Mouse (Mus musculus): Measurements from ENCODE around the gene Adarb2. TPM values are rescaled to one million over a fixed set of nuclear protein-coding genes. Genes with fewer than 3 reads are reported as not detected.

Adarb2 gene
- total RNA-seq (2014; fragmentation: Nextera tagmentation), result not detected in 2 replicates
- not detected in 2 replicates for total RNA-seq (2017)

GRCm38 (mm10) chr13:8202681-8203476, at the start of gene Adarb2:
Adarb2 (plus strand) TSS chr13:8202866.
- ATAC-seq (replicated peaks; ENCODE audit: low FRiP score, low TSS enrichment, poor library complexity, severe bottlenecking), result no peak

DNA sequence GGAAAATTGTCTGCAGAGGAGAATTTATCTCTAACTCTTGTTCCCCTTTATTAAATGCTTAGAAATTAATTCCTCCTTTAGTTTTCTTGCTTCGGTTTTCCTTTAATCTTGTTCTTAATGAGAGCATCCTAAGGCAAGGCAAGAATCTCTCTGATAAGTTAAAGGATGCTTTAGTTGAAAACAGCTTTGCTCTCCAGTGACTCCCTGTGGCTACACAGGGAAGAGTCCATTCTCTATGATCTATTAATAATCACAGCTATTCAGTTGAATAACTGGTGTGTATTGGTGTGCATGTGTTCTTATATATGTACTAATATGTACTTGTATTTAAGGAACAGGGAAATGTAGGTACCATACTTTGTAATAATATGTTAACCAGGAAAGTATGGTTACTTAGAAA, 28.9 kb upstream of the Adarb2 start:
- no peak for ATAC-seq (replicated peaks; ENCODE audit: low FRiP score, low TSS enrichment, poor library complexity, severe bottlenecking)

DNA sequence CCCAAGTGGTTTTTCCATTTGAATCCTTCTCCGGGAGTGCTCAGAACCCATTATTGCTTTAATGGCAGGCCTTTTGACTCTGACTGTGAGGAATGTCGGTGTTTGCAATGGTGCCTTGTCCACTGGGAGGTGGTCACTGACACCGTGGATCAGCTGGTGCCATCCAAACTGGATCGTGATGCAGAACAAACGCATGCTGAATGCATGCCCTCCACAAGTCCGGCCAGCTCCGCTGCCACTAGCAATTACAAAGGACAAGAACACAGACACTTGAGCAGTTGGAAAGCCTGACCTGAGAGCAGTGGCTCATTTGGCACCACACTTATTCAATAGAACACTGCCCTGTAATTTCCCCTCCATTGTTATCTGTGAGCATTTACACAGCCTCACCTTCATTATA, 10.7 kb upstream of the Adarb2 start:
- ATAC-seq (replicated peaks; ENCODE audit: low FRiP score, low TSS enrichment, poor library complexity, severe bottlenecking), result no peak

- ATAC-seq (replicated peaks; ENCODE audit: low FRiP score, low TSS enrichment, poor library complexity, severe bottlenecking), result no peak
Observed at GRCm38 (mm10) chr13:8199186-8199880, 3.3 kb upstream of the Adarb2 start.

- ATAC-seq (replicated peaks; ENCODE audit: low FRiP score, low TSS enrichment, poor library complexity, severe bottlenecking), result no peak
Observed at GRCm38 (mm10) chr13:8203477-8203813, 779 bp downstream of the Adarb2 start.

GRCm38 (mm10) chr13:8207337-8207736, 4.7 kb downstream of the Adarb2 start:
- ATAC-seq (replicated peaks; ENCODE audit: low FRiP score, low TSS enrichment, poor library complexity, severe bottlenecking), result no peak

DNA sequence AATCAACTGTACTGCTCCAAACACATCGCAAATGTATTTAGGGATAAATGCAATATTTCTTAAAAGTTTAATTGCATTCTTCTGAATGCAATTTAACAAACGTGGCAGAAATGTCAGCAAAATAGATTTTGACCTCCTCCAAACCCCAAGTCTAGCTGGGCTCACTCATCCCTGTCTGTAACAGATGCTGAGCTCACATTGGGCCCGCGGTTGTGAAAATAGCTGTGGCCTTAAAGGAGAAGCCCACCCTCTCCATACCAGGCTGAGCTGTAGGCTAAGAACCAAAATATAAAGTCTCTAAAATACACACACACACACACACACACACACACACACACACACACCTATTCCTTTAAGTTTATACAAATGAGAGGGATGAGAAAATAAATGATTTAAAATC, 8.1 kb downstream of the Adarb2 start:
- ATAC-seq (replicated peaks; ENCODE audit: low FRiP score, low TSS enrichment, poor library complexity, severe bottlenecking), result no peak

DNA sequence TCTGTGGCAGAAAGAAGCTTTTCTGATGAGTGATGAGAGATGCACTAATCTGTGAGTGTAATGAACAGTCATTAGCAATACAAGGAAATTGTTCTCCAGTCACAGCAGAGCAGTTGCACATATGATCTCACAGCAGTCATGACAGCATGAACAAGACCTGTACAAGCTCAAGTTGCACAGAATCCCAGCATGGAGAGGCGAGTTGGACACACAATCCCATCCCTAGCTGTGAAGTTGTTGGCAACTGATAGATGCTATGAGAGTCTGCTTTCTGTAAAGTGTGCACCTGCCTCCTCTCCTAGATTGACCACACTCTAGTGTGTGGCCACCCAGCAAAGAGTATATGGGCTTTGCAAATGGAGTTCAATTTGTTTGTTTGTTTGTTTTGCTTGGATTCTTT, 36.2 kb downstream of the Adarb2 start:
- ATAC-seq (replicated peaks; ENCODE audit: low FRiP score, low TSS enrichment, poor library complexity, severe bottlenecking), result no peak

DNA sequence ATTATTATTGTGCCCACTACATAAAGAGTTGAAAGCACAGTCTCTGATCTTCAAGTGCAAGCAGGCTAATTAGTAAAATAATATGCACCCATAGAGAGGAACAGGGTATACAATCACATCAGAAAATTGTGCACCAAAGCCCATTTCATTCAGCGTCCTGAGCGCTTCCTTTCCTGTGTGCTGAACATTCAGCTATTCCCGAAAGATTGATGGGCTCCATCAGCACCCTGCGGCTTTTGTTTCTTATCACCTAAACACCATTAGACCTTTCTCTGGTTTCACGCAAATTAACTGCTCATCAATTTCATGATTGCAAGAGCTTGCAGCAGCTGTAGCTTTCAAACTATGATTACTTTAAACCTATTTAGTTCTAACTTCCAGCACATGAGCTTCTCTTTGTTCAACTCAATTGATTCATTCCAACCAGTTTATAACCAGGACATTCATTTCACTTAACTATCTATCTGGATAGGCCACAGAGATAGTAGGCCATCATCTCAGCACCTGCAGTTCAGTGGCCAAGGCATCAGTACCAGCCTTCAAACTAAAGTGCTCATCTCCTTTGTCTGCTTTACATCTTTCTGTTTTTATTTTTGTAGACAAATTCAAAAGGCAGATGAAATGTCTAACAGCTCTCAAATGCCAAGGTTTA, 45.5 kb downstream of the Adarb2 start:
- no peak for ATAC-seq (replicated peaks; ENCODE audit: low FRiP score, low TSS enrichment, poor library complexity, severe bottlenecking)

DNA sequence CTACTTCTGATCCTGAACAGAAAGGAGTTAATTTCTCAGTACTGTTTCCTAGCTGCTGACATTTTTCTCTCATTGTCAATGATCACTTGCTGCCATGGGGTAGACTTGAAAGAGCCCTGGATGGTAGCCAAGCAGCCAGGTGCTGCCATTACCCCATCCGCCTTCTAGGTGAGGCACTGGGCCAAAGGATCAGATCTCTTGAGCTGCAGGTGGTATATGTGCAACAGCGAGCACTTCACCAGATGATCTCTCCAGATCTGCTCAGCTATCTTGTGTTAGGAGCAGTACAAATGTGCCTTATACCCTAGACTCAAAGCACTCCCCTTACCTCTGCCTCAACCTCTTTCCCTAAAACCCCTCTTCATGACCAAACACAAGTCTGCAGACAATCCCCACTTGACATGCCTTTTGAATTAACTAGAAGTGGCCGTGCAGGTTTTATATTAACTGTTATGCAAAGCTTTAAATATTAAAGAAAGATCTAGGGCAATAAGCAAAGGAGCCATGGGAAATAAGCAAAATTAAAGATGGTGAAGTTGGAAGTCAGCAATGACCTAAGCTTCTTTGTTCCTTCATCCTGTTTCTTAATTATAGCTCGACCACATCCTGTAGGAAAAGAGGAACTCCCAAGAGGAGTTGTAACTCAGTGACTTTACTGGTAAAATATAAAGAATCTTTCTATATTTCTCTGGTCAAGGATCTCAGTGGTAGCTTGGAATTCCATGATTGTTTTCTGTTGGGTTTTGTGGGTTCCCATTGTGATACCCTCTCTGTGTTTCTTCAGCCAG, 69.7 kb downstream of the Adarb2 start:
- no peak for ATAC-seq (replicated peaks; ENCODE audit: low FRiP score, low TSS enrichment, poor library complexity, severe bottlenecking)

DNA sequence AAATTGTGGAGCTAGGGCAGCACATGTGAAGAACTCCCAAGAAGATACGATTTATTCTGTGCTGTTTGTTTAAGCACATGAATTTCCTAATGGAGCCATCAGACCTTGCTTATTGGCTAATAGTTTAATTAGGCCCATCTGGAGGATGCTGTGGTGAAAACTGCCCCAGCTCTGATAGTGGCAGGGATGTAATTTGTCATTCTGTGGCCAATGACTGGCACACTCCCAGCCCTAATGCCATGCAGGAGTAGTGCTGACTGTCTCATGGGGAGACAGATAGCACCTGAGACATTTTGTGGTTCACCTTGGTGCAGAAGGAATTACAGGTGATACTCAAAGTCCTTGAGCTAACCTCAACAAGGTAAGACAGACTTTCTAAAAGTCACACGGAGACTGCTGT, 80.5 kb downstream of the Adarb2 start:
- ATAC-seq (replicated peaks; ENCODE audit: low FRiP score, low TSS enrichment, poor library complexity, severe bottlenecking), result no peak

GRCm38 (mm10) chr13:8316347-8317141, 113.9 kb downstream of the Adarb2 start:
- ATAC-seq (replicated peaks; ENCODE audit: low FRiP score, low TSS enrichment, poor library complexity, severe bottlenecking), result no peak

GRCm38 (mm10) chr13:8333589-8334455, 131.2 kb downstream of the Adarb2 start:
- ATAC-seq (replicated peaks; ENCODE audit: low FRiP score, low TSS enrichment, poor library complexity, severe bottlenecking), result no peak

DNA sequence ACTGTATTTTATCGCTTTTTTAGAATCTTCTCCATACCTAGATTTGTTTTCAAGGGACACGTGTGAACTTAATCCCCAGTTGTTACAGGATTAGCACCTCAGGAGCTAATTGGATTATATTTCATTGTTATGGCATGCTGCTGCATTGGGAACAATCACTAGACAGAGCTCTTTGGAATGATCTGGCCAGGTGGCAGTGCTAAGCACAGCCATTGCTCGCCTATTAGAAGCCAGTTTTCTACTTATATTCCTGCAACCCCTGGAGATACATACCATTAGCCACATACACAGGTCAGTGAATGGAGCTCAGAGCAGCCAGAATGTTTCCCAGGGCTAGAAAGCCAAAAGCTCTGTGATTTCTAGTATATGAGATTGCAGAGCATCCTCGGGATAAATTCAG, 131.9 kb downstream of the Adarb2 start:
- no peak for ATAC-seq (replicated peaks; ENCODE audit: low FRiP score, low TSS enrichment, poor library complexity, severe bottlenecking)

- no peak for ATAC-seq (replicated peaks; ENCODE audit: low FRiP score, low TSS enrichment, poor library complexity, severe bottlenecking)
Observed at GRCm38 (mm10) chr13:8341086-8341807, 138.6 kb downstream of the Adarb2 start.

DNA sequence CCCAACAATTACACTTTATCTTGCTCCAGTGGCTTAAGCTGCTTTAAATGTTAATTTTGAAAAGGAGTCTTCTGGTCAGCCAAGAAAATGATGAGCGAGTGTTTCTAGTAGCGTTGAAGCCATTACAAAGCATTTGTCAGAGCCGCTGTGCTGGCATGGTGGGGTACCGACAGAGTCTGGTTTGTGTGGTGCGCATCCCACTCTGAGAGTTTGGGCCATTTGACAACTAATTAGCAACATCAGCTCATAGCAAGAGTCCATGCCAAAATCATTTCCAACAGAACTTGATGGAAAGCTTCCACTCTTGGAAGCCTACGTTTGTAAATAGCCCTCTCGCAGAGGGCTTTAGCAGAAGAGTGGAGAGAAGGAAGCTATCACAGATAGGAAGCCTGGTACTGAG, 144.5 kb downstream of the Adarb2 start:
- no peak for ATAC-seq (replicated peaks; ENCODE audit: low FRiP score, low TSS enrichment, poor library complexity, severe bottlenecking)

DNA sequence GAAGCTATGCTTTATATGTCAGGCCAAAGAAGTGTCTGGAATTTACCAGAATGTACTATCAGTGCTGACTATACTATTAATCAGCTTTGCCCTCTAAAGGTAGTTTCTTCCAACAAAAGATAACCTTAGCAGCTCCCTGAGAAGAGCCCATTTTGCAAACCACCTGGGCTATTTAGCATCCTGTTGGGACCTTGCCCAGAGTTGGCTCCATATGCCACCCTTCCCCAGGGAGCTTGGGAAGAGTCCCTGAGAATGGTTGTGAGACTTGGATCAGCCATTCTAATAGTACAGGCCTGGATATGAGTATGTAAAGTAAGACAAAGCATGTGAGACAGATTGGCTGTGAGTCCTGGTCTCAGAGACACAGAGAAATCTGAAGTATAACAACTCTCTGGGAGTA, 149.7 kb downstream of the Adarb2 start:
- ATAC-seq (replicated peaks; ENCODE audit: low FRiP score, low TSS enrichment, poor library complexity, severe bottlenecking), result no peak

DNA sequence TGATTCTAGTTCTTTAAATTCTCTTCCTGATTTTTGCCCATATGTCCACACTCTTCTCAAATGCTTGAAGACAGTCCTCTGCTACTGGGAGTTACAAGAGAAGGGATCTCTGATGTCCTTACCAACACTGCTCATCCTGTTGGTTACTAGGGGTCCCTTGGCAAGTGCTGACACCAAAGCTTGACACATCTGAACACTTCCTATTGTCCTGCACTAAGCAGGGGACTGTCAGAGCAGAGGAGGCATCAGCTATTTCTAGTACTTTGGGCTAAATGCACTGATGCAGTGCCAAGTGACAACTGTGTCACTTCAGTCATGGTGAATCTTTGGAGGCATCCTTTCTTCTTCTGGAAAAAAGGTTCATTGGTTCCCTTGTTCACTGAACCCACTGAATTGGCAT, 150.3 kb downstream of the Adarb2 start:
- ATAC-seq (replicated peaks; ENCODE audit: low FRiP score, low TSS enrichment, poor library complexity, severe bottlenecking), result no peak
